Mouse (Mus musculus): ENCODE measurements around the gene C130032M10Rik.

- TF ChIP-seq CTCF (IDR thresholded peaks at IDR 0.05; ENCODE audit: borderline replicate concordance, extremely low read depth, insufficient read depth, insufficient read length) (no peak), POLR2A (IDR thresholded peaks at IDR 0.05; ENCODE audit: borderline replicate concordance, extremely low read depth, insufficient read depth, insufficient read length, poor library complexity, severe bottlenecking) (no peak)
Observed at GRCm38 (mm10) chr9:114526581-114526980, 11.1 kb downstream of the C130032M10Rik start.

Measured in brain, embryonic 14.5 days (tissue).